Mouse (Mus musculus) lung, postnatal 0 days (tissue): ENCODE data around the gene Slc6a19.

Source experiments
- CTCF ChIP-seq: IDR thresholded peaks from 2 replicates; pipeline ENCODE4 v1.5.1; 2016; ENCODE audit warnings: antibody characterized with exemption, mild to moderate bottlenecking
- EP300 ChIP-seq: IDR thresholded peaks from 2 replicates; pipeline ENCODE4 v1.6.1; 2016; ENCODE audit warnings: antibody characterized with exemption, mild to moderate bottlenecking, control low read depth

DNA sequence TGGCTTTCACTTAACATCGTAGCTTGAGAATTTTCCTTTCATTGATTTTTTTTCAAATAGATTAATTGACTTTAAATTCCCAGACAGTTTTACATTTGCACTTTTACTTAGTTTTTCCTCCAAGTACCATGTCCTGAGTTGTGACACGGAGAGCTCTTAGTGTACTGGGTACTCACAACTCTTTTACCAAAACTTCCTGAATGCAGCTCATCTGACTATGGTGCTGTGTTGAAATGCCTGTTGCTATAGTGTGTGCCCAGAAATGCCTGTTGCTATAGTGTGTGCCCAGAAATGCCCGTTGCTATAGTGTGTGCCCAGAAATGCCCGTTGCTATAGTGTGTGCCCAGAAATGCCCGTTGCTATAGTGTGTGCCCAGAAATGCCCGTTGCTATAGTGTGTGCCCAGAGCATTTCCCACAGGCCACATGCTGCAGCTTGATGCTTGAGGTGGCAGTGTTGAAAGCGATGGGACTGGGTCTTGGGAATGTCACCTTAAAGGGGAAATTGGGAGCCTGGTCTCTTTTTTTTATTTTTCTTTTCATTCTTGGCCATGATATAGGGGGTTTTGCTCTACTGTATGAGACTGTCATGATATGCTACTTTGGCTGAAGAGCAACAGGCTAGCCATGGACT, at the start of gene Slc6a19:
- TF ChIP-seq EP300, result no peak
- TF ChIP-seq CTCF, result no peak
